Mouse (Mus musculus) spleen, postnatal 14 days (tissue): ENCODE measurements around the gene Tchp.

Experiments used
- DNase-seq, 2 experiments: peaks; one replicate each; pipeline ENCODE4 v3.0.0; 2021 to 2022; ENCODE audit warnings: low spot score in 2 of 2

The Tchp gene

GRCm38 (mm10) chr5:114738707-114739241, 31.2 kb downstream of the Tchp start:
- DNase-seq = no peak

- DNase-seq = no peak
These were observed 33.0 kb downstream of the Tchp start for GRCm38 (mm10) chr5:114740595-114740994.

- no peak for DNase-seq
These were observed 35.0 kb downstream of the Tchp start for GRCm38 (mm10) chr5:114742572-114742971.

GRCm38 (mm10) chr5:114742998-114743696, 35.6 kb downstream of the Tchp start:
- no peak for DNase-seq

- no peak for DNase-seq
These were observed 36.1 kb downstream of the Tchp start for GRCm38 (mm10) chr5:114743697-114744090.

- no peak for DNase-seq
These were observed 38.0 kb downstream of the Tchp start for GRCm38 (mm10) chr5:114745581-114745980.

GRCm38 (mm10) chr5:114746886-114747285, 39.3 kb downstream of the Tchp start:
- DNase-seq = no peak

GRCm38 (mm10) chr5:114747521-114747920, 40.0 kb downstream of the Tchp start:
- DNase-seq = no peak

- no peak for DNase-seq
These were observed 42.8 kb downstream of the Tchp start for GRCm38 (mm10) chr5:114750325-114750724.

- no peak for DNase-seq
These were observed 44.8 kb downstream of the Tchp start for GRCm38 (mm10) chr5:114752397-114752796.

GRCm38 (mm10) chr5:114753384-114753783, 45.8 kb downstream of the Tchp start:
- no peak for DNase-seq

GRCm38 (mm10) chr5:114759536-114760090, 52.1 kb downstream of the Tchp start:
- DNase-seq = no peak

GRCm38 (mm10) chr5:114761980-114762379, 54.4 kb downstream of the Tchp start:
- DNase-seq = no peak

- no peak for DNase-seq
These were observed 57.5 kb downstream of the Tchp start for GRCm38 (mm10) chr5:114764812-114765735.

GRCm38 (mm10) chr5:114766686-114767085, 59.1 kb downstream of the Tchp start:
- no peak for DNase-seq

- no peak for DNase-seq
These were observed 59.6 kb downstream of the Tchp start for GRCm38 (mm10) chr5:114767185-114767584.

GRCm38 (mm10) chr5:114769786-114770185, 62.2 kb downstream of the Tchp start:
- DNase-seq = no peak

- DNase-seq = no peak
These were observed 64.2 kb downstream of the Tchp start for GRCm38 (mm10) chr5:114771796-114772195.
